Mouse (Mus musculus): ENCODE data around the gene Obscn.

DNA sequence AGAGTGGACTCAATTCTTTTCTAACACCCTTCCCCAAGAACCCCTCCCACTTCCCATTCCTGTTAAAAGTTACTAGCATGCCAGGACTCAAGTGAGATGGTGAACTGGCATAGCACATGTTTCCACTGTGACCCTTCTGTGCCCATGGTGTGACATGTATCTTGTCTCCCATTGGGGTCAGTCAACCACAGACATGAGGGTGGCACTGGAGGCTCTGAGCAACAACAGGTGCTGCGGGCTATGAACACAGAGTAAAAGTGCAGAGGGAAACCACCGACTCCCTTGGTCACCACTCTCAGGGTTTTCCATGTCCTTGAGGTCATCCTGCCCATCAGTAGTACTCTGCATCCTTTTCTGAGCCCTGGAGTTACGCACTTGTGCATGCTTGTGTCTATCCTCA, 164.4 kb downstream of the Obscn start:
- no peak for TF ChIP-seq CTCF (IDR thresholded peaks at IDR 0.05; ENCODE audit: low read depth, low read length)
- TF ChIP-seq GATA1 (IDR thresholded peaks at IDR 0.05; ENCODE audit: borderline replicate concordance, low read length): no peak
